Mouse (Mus musculus) midbrain, embryonic 15.5 days (tissue): ENCODE measurements around the gene Carmil1. TPM values are rescaled to one million over a fixed set of nuclear protein-coding genes. Genes with fewer than 3 reads are reported as not detected.

Experiments used
- ATAC-seq: fragments of 200-750 bp; cut with Nextera tagmentation; replicated peaks from 2 replicates; pipeline ENCODE4 v1.8.0; 2017; ENCODE audit warnings: moderate TSS enrichment
- H3K27ac ChIP-seq: fragments of 300-500 bp; sonication (generic); 2 replicates; pipeline ENCODE4 v1.5.1; 2015; ENCODE audit warnings: mild to moderate bottlenecking, inconsistent platforms
- H3K27me3 ChIP-seq: fragments of 300-500 bp; sonication (generic); replicated peaks from 2 replicates; pipeline ENCODE4 v1.6.1; 2015; ENCODE audit warnings: inconsistent platforms
- H3K36me3 ChIP-seq: fragments of 300-500 bp; sonication (generic); replicated peaks from 2 replicates; pipeline ENCODE4 v1.6.1; 2015; ENCODE audit warnings: inconsistent platforms
- H3K4me1 ChIP-seq: fragments of 300-500 bp; sonication (generic); 2 replicates; pipeline ENCODE4 v1.6.1; 2015; ENCODE audit warnings: inconsistent platforms
- H3K4me2 ChIP-seq: fragments of 300-500 bp; sonication (generic); 2 replicates; pipeline ENCODE4 v1.6.1; 2015; ENCODE audit warnings: inconsistent platforms, mild to moderate bottlenecking, moderate library complexity
- H3K4me3 ChIP-seq: fragments of 300-500 bp; sonication (generic); 2 replicates; pipeline ENCODE4 v1.5.1; 2015; ENCODE audit warnings: mild to moderate bottlenecking, inconsistent platforms
- H3K9ac ChIP-seq: fragments of 300-500 bp; sonication (generic); 2 replicates; pipeline ENCODE4 v1.6.1; 2015; ENCODE audit warnings: mild to moderate bottlenecking, inconsistent platforms
- H3K9me3 ChIP-seq: fragments of 300-500 bp; sonication (generic); 2 replicates; pipeline ENCODE4 v1.6.1; 2016; ENCODE audit warnings: inconsistent platforms
- WGBS: fragments of 180-500 bp; shearing (Covaris S2); methylation state at CpG from one replicate; pipeline ENCODE4 v1.1.7; 2015; ENCODE audit warnings: mixed read lengths; 5-methylcytosine and 5-hydroxymethylcytosine counted together
- polyA plus RNA-seq: library from polyadenylated mRNA; unstranded; fragments of >200 nt; fragmentation: Nextera tagmentation; extraction: Ambion mirVana; gene quantifications from 2 replicates; pipeline ENCODE4 v1.2.1, GENCODE M21; 2015

The Carmil1 gene
- polyA plus RNA-seq, 1 experiment from 2014 or later = 41.3 TPM

GRCm38 (mm10) chr13:24194018-24194417 is 86.6 kb downstream of the Carmil1 start:
- no peaks in the 10 kb centered on the region for H3K9me3 ChIP-seq
- ATAC-seq = no peak
- WGBS = 88% methylated on average over 5 of the region's 5 CpGs
- H3K4me2 ChIP-seq = no peak overlapping the region
- no peaks in the 10 kb centered on the region for H3K27me3 ChIP-seq
- no peak overlapping the region for H3K9ac ChIP-seq
- no peak overlapping the region for H3K4me3 ChIP-seq
- no peak overlapping the region for H3K27ac ChIP-seq
- H3K36me3 ChIP-seq = no peaks in the 10 kb centered on the region
- H3K4me1 ChIP-seq = peaks cover 10% of the 10 kb centered on the region; the same call in 1 of the 2 replicates

DNA sequence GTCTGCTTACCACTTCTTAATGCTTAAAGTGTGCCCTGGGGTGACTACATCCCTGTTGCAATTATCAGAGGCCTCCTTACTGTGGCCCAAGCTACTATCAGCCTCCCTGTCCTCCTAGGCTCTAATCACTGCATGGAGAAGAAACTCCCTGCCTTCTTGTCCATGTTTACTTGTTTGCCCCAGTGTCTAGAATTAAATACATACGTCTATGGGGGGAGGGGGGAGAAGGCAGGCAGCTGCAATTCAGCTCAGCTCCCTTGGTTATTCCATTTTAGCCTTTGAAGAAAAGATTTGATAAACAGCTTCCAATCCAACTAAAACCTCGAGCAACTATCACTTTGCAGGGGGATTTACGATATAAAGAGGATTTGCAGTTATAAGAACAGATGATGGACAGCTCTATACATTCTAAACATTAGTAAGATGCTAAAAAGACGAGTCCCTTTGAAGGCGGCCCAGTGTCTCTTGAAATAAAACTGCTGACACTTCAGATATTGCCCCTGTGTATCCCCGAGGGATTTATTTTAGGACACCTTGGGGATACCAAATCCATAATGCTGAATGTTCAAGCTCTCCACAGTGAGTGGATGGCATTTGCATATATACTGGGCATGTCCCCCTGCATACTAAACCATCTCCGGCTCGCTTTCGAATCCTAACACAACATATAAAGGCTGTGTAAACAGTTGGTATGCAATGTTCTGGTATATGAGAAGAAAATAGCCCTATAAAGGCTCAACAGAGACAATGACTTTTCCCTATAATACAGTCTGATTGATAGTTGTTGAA is 89.5 kb downstream of the Carmil1 start:
- Histone ChIP-seq H3K4me3 (no peak overlapping the region), H3K27ac (peak overlapping the region; percentile 22), H3K27me3 (no peaks in the 10 kb centered on the region), H3K9ac (no peak overlapping the region), H3K4me2 (no peak overlapping the region), H3K9me3 (no peaks in the 10 kb centered on the region), H3K36me3 (no peaks in the 10 kb centered on the region), H3K4me1 (peaks cover 10% of the 10 kb centered on the region; the same call in 1 of the 2 replicates)
- peak; percentile 78 for ATAC-seq
- WGBS = 37% methylated on average over 9 of the region's 9 CpGs

DNA sequence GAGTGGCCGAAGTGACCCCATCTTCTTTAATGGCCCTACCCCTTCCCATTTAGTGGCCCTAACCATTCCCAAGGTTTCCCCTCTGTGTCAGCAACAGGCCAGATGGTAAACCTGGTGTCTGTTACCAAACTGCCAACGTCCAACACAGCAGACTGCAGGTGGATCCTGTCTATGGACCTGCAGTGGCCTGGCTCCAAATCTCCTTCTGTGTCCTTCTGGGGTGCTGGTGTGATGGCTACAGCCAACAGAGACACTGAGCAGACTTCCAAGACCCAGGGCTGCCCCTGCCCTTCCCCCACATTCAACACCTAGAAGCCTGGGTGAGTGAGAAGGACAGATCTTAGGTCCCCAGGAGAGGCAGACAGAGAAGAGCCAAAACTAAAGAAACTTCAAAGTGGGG is 93.6 kb downstream of the Carmil1 start:
- Histone ChIP-seq H3K36me3 (no peaks in the 10 kb centered on the region), H3K4me2 (no peak overlapping the region)
- no peak for ATAC-seq

DNA sequence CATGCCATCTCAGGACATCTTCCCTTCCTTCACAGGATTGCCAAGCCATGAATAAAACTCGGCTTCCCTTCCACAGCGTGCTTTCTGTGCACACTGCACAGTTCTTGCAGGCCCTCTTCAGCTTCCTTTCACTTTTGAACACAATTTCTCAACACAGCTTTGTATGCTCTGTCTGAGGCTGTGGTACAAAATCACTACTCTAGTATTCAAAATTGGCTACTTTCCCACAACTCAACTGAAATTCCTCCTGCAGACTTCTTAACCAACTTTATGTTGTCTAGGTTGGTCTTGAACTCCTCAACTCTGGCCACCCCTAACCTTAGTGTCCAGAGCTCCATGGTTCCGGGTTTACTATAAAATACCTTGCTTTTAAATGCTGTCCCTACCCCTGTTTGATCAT is 95.0 kb downstream of the Carmil1 start:
- Histone ChIP-seq H3K9me3 (no peaks in the 10 kb centered on the region), H3K4me1 (no peaks in the 10 kb centered on the region), H3K4me3 (no peak overlapping the region), H3K27me3 (no peaks in the 10 kb centered on the region), H3K36me3 (no peaks in the 10 kb centered on the region), H3K4me2 (no peak overlapping the region), H3K27ac (no peak overlapping the region), H3K9ac (no peak overlapping the region)
- 88% methylated on average over 3 of the region's 3 CpGs for WGBS
- ATAC-seq = no peak

More for the DNA sequence above, 93.6 kb downstream of the Carmil1 start:
- WGBS = 78% methylated on average over 2 of the region's 2 CpGs
- Histone ChIP-seq H3K27me3 (no peaks in the 10 kb centered on the region), H3K9ac (no peak overlapping the region), H3K4me3 (no peak overlapping the region), H3K4me1 (peaks cover 10% of the 10 kb centered on the region; the same call in 1 of the 2 replicates), H3K27ac (no peak overlapping the region), H3K9me3 (no peaks in the 10 kb centered on the region)

- no peak overlapping the region for H3K4me3 ChIP-seq
- no peak overlapping the region for H3K9ac ChIP-seq
- WGBS = 48% methylated on average over 6 of the region's 6 CpGs
- no peaks in the 10 kb centered on the region for H3K9me3 ChIP-seq
- H3K4me1 ChIP-seq = no peaks in the 10 kb centered on the region
- no peaks in the 10 kb centered on the region for H3K27me3 ChIP-seq
- ATAC-seq = no peak
- H3K4me2 ChIP-seq = no peak overlapping the region
- H3K36me3 ChIP-seq = no peaks in the 10 kb centered on the region
- H3K27ac ChIP-seq = no peak overlapping the region
Observed at GRCm38 (mm10) chr13:24182878-24183277, 97.7 kb downstream of the Carmil1 start.

DNA sequence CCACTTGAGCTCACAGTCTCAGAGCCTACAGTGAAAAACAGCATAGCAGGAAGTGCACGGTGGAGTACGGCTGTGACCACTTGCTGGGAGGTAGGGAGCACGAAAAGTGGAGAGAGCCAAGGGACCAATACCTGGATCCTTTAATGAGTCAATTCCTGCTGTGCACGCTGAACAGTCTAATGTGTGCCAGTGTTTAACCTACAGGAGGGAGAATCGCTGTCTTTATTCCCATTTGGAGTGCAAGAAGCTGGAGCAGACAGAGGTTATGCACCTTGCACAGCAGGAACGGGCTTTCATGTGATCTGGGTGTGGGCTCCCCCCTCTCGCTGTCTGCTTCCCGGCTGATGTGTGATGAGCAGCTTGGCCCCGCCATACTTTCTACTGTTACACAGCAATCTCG is 101.1 kb downstream of the Carmil1 start:
- H3K27me3 ChIP-seq = no peaks in the 10 kb centered on the region
- H3K4me1 ChIP-seq = no peaks in the 10 kb centered on the region
- 77% methylated on average over 10 of the region's 10 CpGs for WGBS
- no peak for ATAC-seq
- no peaks in the 10 kb centered on the region for H3K9me3 ChIP-seq
- no peak overlapping the region for H3K9ac ChIP-seq
- H3K4me3 ChIP-seq = no peak overlapping the region
- no peaks in the 10 kb centered on the region for H3K36me3 ChIP-seq
- no peak overlapping the region for H3K4me2 ChIP-seq
- H3K27ac ChIP-seq = no peak overlapping the region

GRCm38 (mm10) chr13:24177600-24177999 is 103.0 kb downstream of the Carmil1 start:
- Histone ChIP-seq H3K27ac (no peak overlapping the region), H3K9me3 (no peaks in the 10 kb centered on the region), H3K4me1 (no peaks in the 10 kb centered on the region), H3K9ac (no peak overlapping the region), H3K27me3 (no peaks in the 10 kb centered on the region), H3K4me2 (no peak overlapping the region), H3K4me3 (no peak overlapping the region), H3K36me3 (no peaks in the 10 kb centered on the region)
- 48% methylated on average over 5 of the region's 5 CpGs for WGBS
- no peak for ATAC-seq

DNA sequence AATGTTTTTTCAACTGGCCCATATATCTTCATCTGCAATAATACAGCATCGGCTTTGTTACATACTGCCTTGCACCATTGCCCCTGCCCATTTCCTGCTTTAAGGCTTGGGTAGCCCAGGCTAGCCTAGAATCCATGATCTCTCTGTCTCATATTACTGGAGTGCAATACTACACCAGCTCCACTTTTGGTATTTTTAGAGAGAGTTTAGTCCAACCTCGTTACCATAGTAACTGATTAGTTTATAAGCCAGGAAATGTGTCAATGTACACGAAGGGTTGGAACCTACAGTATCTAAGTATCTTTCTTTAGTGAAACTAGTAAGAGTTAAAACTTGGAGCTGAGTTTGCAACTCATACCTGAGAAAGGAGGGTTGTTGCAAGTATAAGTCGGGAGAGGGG is 103.8 kb downstream of the Carmil1 start:
- no peak overlapping the region for H3K9ac ChIP-seq
- 80% methylated on average over 4 of the region's 4 CpGs for WGBS
- no peaks in the 10 kb centered on the region for H3K4me1 ChIP-seq
- no peak overlapping the region for H3K4me3 ChIP-seq
- ATAC-seq = no peak
- H3K4me2 ChIP-seq = no peak overlapping the region
- H3K36me3 ChIP-seq = no peaks in the 10 kb centered on the region
- H3K27me3 ChIP-seq = no peaks in the 10 kb centered on the region
- no peaks in the 10 kb centered on the region for H3K9me3 ChIP-seq
- H3K27ac ChIP-seq = no peak overlapping the region

DNA sequence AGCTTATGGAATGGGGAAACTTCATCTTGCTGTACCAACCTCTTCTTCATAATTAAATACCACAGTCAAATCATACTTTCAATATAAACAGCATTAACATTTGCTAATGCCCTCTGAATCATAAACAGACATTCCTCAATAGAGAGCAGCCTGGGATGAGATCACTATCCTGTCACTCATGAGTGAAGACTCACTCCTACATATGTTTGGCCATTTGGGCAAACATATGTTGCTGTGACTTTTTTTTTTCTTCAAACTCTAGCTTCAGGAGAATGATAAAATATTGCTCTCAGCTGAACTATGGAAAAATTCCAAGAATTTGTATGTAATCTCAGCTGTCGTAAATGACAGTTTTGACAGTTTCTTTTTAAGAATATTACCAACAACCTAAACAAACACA is 110.9 kb downstream of the Carmil1 start:
- Histone ChIP-seq H3K27me3 (no peaks in the 10 kb centered on the region), H3K9me3 (no peaks in the 10 kb centered on the region), H3K4me3 (no peak overlapping the region), H3K9ac (no peak overlapping the region), H3K36me3 (no peaks in the 10 kb centered on the region), H3K4me2 (no peak overlapping the region), H3K4me1 (no peaks in the 10 kb centered on the region), H3K27ac (no peak overlapping the region)
- 84% methylated on average over 1 of the region's 1 CpGs for WGBS
- ATAC-seq = no peak

DNA sequence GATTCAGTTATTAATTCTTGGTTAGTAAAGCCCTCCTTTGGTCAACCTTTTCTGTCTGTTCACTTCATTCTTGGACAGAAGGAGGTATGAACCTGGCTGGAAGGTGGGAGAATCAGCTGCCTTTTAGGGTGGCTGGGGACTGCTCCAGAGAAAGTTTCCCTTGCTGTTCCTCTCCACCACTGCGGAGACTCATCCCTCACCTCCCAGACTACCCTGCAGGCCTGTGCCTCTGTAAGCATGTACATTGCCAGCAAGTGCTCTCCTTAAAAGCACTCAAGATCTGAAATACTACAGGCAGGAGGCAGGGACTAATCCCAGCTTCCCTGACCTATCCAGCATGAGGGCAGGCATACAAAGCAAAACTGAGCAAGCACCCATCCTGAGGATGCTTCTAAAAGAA is 117.2 kb downstream of the Carmil1 start:
- Histone ChIP-seq H3K4me2 (no peak overlapping the region), H3K36me3 (no peaks in the 10 kb centered on the region), H3K9ac (no peak overlapping the region), H3K27ac (no peak overlapping the region), H3K4me1 (no peaks in the 10 kb centered on the region), H3K9me3 (no peaks in the 10 kb centered on the region), H3K4me3 (no peak overlapping the region), H3K27me3 (no peaks in the 10 kb centered on the region)
- no peak for ATAC-seq
- 86% methylated on average over 1 of the region's 1 CpGs for WGBS

- WGBS = 88% methylated on average over 4 of the region's 4 CpGs
- no peak overlapping the region for H3K4me2 ChIP-seq
- no peaks in the 10 kb centered on the region for H3K36me3 ChIP-seq
- H3K9ac ChIP-seq = no peak overlapping the region
- no peaks in the 10 kb centered on the region for H3K4me1 ChIP-seq
- no peaks in the 10 kb centered on the region for H3K27me3 ChIP-seq
- no peak for ATAC-seq
- H3K27ac ChIP-seq = no peak overlapping the region
- no peaks in the 10 kb centered on the region for H3K9me3 ChIP-seq
- H3K4me3 ChIP-seq = no peak overlapping the region
Observed at GRCm38 (mm10) chr13:24161105-24161504, 119.5 kb downstream of the Carmil1 start.

GRCm38 (mm10) chr13:24159972-24160371 is 120.6 kb downstream of the Carmil1 start:
- Histone ChIP-seq H3K4me1 (peaks cover 4% of the 10 kb centered on the region), H3K9ac (no peak overlapping the region), H3K9me3 (no peaks in the 10 kb centered on the region), H3K36me3 (no peaks in the 10 kb centered on the region), H3K27me3 (no peaks in the 10 kb centered on the region), H3K27ac (no peak overlapping the region), H3K4me3 (no peak overlapping the region), H3K4me2 (no peak overlapping the region)
- WGBS = 82% methylated on average over 4 of the region's 4 CpGs
- no peak for ATAC-seq
